Mouse (Mus musculus): ENCODE measurements around the gene Olfr1242. TPM values are rescaled to one million over a fixed set of nuclear protein-coding genes. Genes with fewer than 3 reads are reported as not detected.

Gene Olfr1242
- total RNA-seq (2021), result not detected
- long read RNA-seq, experiment 1, result 0 reads
- long read RNA-seq, experiment 2, result 0 reads

- DNase-seq, result no peak
Observed at GRCm38 (mm10) chr2:89498235-89498634, at the start of gene Olfr1242. Gene Olfr1242, minus strand, starts transcription at chr2:89498335.

GRCm38 (mm10) chr2:89544516-89544915 is 46.4 kb upstream of the Olfr1242 start:
- no peak for DNase-seq

DNA sequence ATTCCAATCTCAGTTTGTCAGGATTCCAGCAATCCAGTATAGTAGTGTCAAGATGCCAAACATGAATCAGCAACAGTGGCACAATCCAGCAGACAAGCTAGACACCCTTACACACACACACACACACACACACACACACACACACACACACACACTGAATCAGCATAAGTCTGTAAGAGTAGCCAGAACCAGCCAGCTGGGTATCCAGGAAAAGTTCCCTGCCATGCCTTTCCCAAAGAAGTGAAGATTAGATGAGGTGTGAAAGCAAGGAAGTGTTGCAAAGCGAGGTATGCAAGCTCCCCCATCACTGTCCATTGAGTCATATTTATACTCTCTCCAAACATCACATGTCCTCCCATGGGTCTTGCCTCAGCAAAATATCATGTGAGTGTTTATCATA is 41.8 kb upstream of the Olfr1242 start:
- DNase-seq, result no peak

- DNase-seq, result no peak
Observed at GRCm38 (mm10) chr2:89531387-89531786, 33.3 kb upstream of the Olfr1242 start, which contains the start of gene Olfr1243. Gene Olfr1243, minus strand, starts transcription at chr2:89531487.

GRCm38 (mm10) chr2:89487026-89487425 is 11.1 kb downstream of the Olfr1242 start, which contains the start of gene Olfr1241:
Gene Olfr1241, minus strand, starts transcription at chr2:89487126.
- no peak for DNase-seq

GRCm38 (mm10) chr2:89442900-89443299 is 55.2 kb downstream of the Olfr1242 start, which contains the start of gene Olfr1240:
Gene Olfr1240, minus strand, starts transcription at chr2:89443000.
- DNase-seq, result no peak

Other genes with a start within 250 kb of the Olfr1242 start
- not detected for gene Olfr1228, start 244.3 kb downstream of the Olfr1242 start, total RNA-seq (2021)
- gene Olfr1229, start 210.3 kb downstream of the Olfr1242 start, total RNA-seq (2021), result not detected
- gene Olfr1230, start 201.1 kb downstream of the Olfr1242 start, total RNA-seq (2021), result not detected
- not detected for gene Olfr1231, start 191.3 kb downstream of the Olfr1242 start, total RNA-seq (2021)
- gene Olfr1232, start 168.7 kb downstream of the Olfr1242 start, total RNA-seq (2021), result not detected
- gene Olfr1233, start 155.9 kb downstream of the Olfr1242 start, total RNA-seq (2021), result not detected
- not detected for gene Olfr1234, start 133.5 kb downstream of the Olfr1242 start, total RNA-seq (2021)
- not detected for gene Olfr1238, start 88.7 kb downstream of the Olfr1242 start, total RNA-seq (2021)
- not detected for gene Olfr1239, start 77.9 kb downstream of the Olfr1242 start, total RNA-seq (2021)
- not detected for gene Olfr1240, start 55.3 kb downstream of the Olfr1242 start, total RNA-seq (2021)
- gene Olfr1241, start 11.2 kb downstream of the Olfr1242 start, total RNA-seq (2021), result not detected
- gene Olfr1243, start 33.2 kb upstream of the Olfr1242 start, total RNA-seq (2021), result not detected
- gene Olfr1245, start 80.1 kb upstream of the Olfr1242 start, total RNA-seq (2021), result not detected
- not detected for gene Olfr1246, start 94.8 kb upstream of the Olfr1242 start, total RNA-seq (2021)
- gene Olfr1247, start 115.8 kb upstream of the Olfr1242 start, total RNA-seq (2021), result not detected
- not detected for gene Olfr1248, start 119.9 kb upstream of the Olfr1242 start, total RNA-seq (2021)
- not detected for gene Olfr1249, start 136.6 kb upstream of the Olfr1242 start, total RNA-seq (2021)
- not detected for gene Olfr1250, start 163.1 kb upstream of the Olfr1242 start, total RNA-seq (2021)
- gene Olfr1251, start 173.6 kb upstream of the Olfr1242 start, total RNA-seq (2021), result not detected
- gene Olfr1252, start 226.7 kb upstream of the Olfr1242 start, total RNA-seq (2021), result not detected